Mouse (Mus musculus): Measurements from ENCODE around the gene Vti1a. TPM values are rescaled to one million over a fixed set of nuclear protein-coding genes. Genes with fewer than 3 reads are reported as not detected.

Vti1a gene
- polyA plus RNA-seq, 1 experiment from 2014 or later, result 15.4 TPM

DNA sequence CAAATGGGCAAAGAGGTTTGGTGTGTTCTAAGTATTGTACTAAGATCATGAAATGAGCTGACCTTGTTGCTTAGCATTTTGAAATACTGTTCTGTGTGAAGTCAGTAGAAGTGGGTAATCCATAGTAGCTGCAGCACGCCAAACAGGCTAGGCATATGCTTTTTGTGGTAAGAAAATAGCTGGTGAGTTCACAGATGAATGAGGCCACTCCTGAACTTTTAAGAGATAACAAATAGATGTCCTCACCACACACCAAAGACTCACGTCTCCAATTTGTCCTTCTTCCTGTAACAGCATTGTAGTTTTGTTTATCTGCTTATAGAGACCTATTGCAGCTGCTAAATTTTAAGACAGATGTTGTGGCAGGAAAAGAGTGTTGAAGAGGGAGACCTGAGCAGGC, 62.8 kb downstream of the Vti1a start:
- no peak overlapping the region for H3K27ac ChIP-seq (replicated peaks in 1 of 2; ENCODE audit: control insufficient read depth in 1 of 2, insufficient read depth in 1 of 2, low read depth in 2 of 2, low read length in 2 of 2)
- no peaks in the 10 kb centered on the region for H3K9me3 ChIP-seq (ENCODE audit: control insufficient read depth, low read length)
- 48% methylated on average over 2 of the region's 2 CpGs for WGBS
- H3K4me3 ChIP-seq (ENCODE audit: control insufficient read depth in 1 of 2, insufficient read depth in 1 of 2, low read depth in 1 of 2, low read length in 2 of 2), result no peak overlapping the region
- no peaks in the 10 kb centered on the region for H3K36me3 ChIP-seq (ENCODE audit: control insufficient read depth, insufficient read depth, low read length)
- no peaks in the 10 kb centered on the region for H3K27me3 ChIP-seq (ENCODE audit: control insufficient read depth, insufficient read depth, low read length)
- ATAC-seq (ENCODE audit: insufficient number of reproducible peaks, insufficient read depth, low FRiP score, low read depth), result no peak
- no peak overlapping the region for H3K9ac ChIP-seq (ENCODE audit: low read length)
- H3K4me2 ChIP-seq (ENCODE audit: low read length), result no peak overlapping the region
- H3K4me1 ChIP-seq (ENCODE audit: control insufficient read depth in 2 of 2, insufficient read depth in 2 of 2, low read length in 2 of 2), result no peaks in the 10 kb centered on the region

DNA sequence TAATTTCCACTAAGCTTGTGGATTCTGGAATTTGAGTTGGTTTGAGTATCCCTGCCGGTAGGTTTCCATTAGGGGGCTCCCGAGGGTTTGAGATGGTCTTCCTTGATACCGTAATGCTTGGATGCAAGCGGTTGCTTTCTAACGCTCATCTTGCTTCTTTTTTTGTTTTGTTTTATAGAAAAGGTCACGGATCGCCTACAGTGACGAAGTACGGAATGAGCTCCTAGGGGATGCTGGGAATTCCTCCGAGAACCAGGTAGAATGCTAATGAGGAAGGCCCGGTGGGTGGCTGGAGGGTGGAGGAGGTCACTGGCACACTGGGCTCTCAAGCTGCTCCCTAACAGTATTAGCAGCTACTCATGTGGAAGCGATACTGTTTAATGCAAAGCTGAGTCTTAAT, 64.7 kb downstream of the Vti1a start:
- H3K4me2 ChIP-seq (ENCODE audit: low read length), result no peak overlapping the region
- H3K4me1 ChIP-seq (ENCODE audit: control insufficient read depth in 2 of 2, insufficient read depth in 2 of 2, low read length in 2 of 2), result no peaks in the 10 kb centered on the region
- no peak for ATAC-seq (ENCODE audit: insufficient number of reproducible peaks, insufficient read depth, low FRiP score, low read depth)
- H3K9ac ChIP-seq (ENCODE audit: low read length), result no peak overlapping the region
- H3K9me3 ChIP-seq (ENCODE audit: control insufficient read depth, low read length), result no peaks in the 10 kb centered on the region
- H3K27me3 ChIP-seq (ENCODE audit: control insufficient read depth, insufficient read depth, low read length), result no peaks in the 10 kb centered on the region
- H3K27ac ChIP-seq (replicated peaks in 1 of 2; ENCODE audit: control insufficient read depth in 1 of 2, insufficient read depth in 1 of 2, low read depth in 2 of 2, low read length in 2 of 2), result no peak overlapping the region
- no peak overlapping the region for H3K4me3 ChIP-seq (ENCODE audit: control insufficient read depth in 1 of 2, insufficient read depth in 1 of 2, low read depth in 1 of 2, low read length in 2 of 2)
- 34% methylated on average over 12 of the region's 12 CpGs for WGBS
- H3K36me3 ChIP-seq (ENCODE audit: control insufficient read depth, insufficient read depth, low read length), result no peaks in the 10 kb centered on the region

DNA sequence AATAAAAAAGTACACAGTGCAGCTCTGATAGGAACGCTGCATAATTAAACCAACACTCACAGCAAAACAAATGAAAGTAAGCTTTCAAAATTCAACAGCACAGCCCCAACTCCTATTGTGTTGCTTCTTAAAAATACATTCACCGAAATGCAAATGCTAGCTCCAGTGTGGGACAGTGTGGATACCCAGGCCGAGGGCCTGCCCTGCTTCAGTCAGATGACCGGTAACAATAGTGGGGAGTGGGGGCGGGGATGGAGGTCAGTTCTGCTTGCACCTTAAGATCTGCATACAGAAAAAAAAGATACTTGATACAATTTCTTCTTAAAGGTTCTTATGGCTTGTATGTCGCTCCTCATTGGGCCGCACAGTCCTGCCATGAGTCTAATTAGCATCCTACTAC, 65.2 kb downstream of the Vti1a start:
- WGBS, result 85% methylated on average over 7 of the region's 7 CpGs
- Histone ChIP-seq H3K4me1 (ENCODE audit: control insufficient read depth in 2 of 2, insufficient read depth in 2 of 2, low read length in 2 of 2) (no peaks in the 10 kb centered on the region), H3K27ac (replicated peaks in 1 of 2; ENCODE audit: control insufficient read depth in 1 of 2, insufficient read depth in 1 of 2, low read depth in 2 of 2, low read length in 2 of 2) (no peak overlapping the region), H3K4me2 (ENCODE audit: low read length) (no peak overlapping the region), H3K4me3 (ENCODE audit: control insufficient read depth in 1 of 2, insufficient read depth in 1 of 2, low read depth in 1 of 2, low read length in 2 of 2) (no peak overlapping the region), H3K27me3 (ENCODE audit: control insufficient read depth, insufficient read depth, low read length) (no peaks in the 10 kb centered on the region), H3K9me3 (ENCODE audit: control insufficient read depth, low read length) (no peaks in the 10 kb centered on the region), H3K36me3 (ENCODE audit: control insufficient read depth, insufficient read depth, low read length) (no peaks in the 10 kb centered on the region), H3K9ac (ENCODE audit: low read length) (no peak overlapping the region)
- ATAC-seq (ENCODE audit: insufficient number of reproducible peaks, insufficient read depth, low FRiP score, low read depth), result no peak

DNA sequence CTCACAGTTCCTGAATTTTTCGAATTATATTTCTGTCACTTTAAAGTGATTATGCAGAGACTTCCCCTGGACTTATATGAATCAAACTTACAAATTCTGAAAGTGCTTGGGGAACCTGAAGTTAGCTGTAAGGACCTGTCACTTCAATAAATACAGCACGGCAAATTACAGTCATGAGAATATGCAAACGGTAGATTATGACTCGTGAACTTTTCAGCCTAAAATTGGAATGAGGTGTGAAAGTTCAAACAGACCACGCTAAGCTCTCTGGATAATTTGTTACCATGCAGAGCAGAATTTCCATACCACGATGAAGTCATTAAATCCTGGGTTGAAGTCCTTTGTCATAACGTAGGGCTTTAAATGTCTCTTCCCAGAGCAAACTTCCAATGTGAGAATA, 66.7 kb downstream of the Vti1a start:
- no peak overlapping the region for H3K4me3 ChIP-seq (ENCODE audit: control insufficient read depth in 1 of 2, insufficient read depth in 1 of 2, low read depth in 1 of 2, low read length in 2 of 2)
- H3K27me3 ChIP-seq (ENCODE audit: control insufficient read depth, insufficient read depth, low read length), result no peaks in the 10 kb centered on the region
- no peak for ATAC-seq (ENCODE audit: insufficient number of reproducible peaks, insufficient read depth, low FRiP score, low read depth)
- H3K4me1 ChIP-seq (ENCODE audit: control insufficient read depth in 2 of 2, insufficient read depth in 2 of 2, low read length in 2 of 2), result no peaks in the 10 kb centered on the region
- 87% methylated on average over 7 of the region's 7 CpGs for WGBS
- H3K9me3 ChIP-seq (ENCODE audit: control insufficient read depth, low read length), result no peaks in the 10 kb centered on the region
- no peaks in the 10 kb centered on the region for H3K36me3 ChIP-seq (ENCODE audit: control insufficient read depth, insufficient read depth, low read length)
- no peak overlapping the region for H3K9ac ChIP-seq (ENCODE audit: low read length)
- H3K27ac ChIP-seq (replicated peaks in 1 of 2; ENCODE audit: control insufficient read depth in 1 of 2, insufficient read depth in 1 of 2, low read depth in 2 of 2, low read length in 2 of 2), result no peak overlapping the region
- H3K4me2 ChIP-seq (ENCODE audit: low read length), result no peak overlapping the region

DNA sequence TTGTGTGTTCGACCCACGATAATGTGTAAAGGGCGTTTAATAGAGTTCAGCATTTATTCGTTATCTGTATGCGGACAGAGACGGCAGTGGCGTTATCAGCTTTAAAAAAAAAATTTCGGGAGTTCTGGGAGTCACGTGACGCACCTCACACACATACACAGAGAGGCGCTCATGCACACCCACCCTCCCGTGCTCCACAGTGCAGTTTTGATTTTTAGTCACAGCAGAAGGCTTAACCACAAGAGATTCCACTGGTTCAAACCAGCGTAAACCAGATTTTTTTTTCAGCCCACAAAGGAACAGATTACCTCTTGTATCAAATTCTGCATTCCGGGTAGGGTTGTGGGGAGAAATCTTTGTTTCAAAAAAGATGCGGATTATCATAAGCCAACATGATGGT, 68.5 kb downstream of the Vti1a start:
- ATAC-seq (ENCODE audit: insufficient number of reproducible peaks, insufficient read depth, low FRiP score, low read depth), result no peak
- Histone ChIP-seq H3K36me3 (ENCODE audit: control insufficient read depth, insufficient read depth, low read length) (no peaks in the 10 kb centered on the region), H3K4me3 (ENCODE audit: control insufficient read depth in 1 of 2, insufficient read depth in 1 of 2, low read depth in 1 of 2, low read length in 2 of 2) (no peak overlapping the region), H3K9ac (ENCODE audit: low read length) (no peak overlapping the region), H3K4me2 (ENCODE audit: low read length) (no peak overlapping the region), H3K27ac (replicated peaks in 1 of 2; ENCODE audit: control insufficient read depth in 1 of 2, insufficient read depth in 1 of 2, low read depth in 2 of 2, low read length in 2 of 2) (no peak overlapping the region), H3K4me1 (ENCODE audit: control insufficient read depth in 2 of 2, insufficient read depth in 2 of 2, low read length in 2 of 2) (no peaks in the 10 kb centered on the region), H3K9me3 (ENCODE audit: control insufficient read depth, low read length) (no peaks in the 10 kb centered on the region), H3K27me3 (ENCODE audit: control insufficient read depth, insufficient read depth, low read length) (no peaks in the 10 kb centered on the region)
- 87% methylated on average over 15 of the region's 15 CpGs for WGBS

DNA sequence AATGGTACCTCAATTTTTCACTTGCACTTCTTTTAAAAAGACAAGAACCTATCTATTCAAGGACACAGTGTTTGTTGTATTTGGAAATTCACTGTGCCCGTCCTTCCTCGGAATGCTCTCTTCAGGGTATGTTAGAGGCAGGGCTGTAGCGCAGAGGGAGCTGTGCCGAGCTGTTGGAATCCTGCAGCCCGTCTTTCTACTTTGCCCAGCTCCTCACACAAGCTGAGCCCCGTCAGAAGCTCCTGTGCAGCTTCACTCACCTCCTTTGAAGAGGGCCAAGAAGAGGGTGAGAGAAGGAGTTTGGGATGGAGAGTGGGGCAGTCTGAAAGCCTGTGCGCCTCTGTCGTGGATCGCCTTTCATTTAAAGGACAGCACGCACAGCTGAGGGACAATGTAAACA, 72.9 kb downstream of the Vti1a start:
- H3K27me3 ChIP-seq (ENCODE audit: control insufficient read depth, insufficient read depth, low read length), result no peaks in the 10 kb centered on the region
- no peak overlapping the region for H3K9ac ChIP-seq (ENCODE audit: low read length)
- WGBS, result 61% methylated on average over 10 of the region's 10 CpGs
- H3K4me2 ChIP-seq (ENCODE audit: low read length), result no peak overlapping the region
- no peaks in the 10 kb centered on the region for H3K9me3 ChIP-seq (ENCODE audit: control insufficient read depth, low read length)
- H3K4me1 ChIP-seq (ENCODE audit: control insufficient read depth in 2 of 2, insufficient read depth in 2 of 2, low read length in 2 of 2), result no peaks in the 10 kb centered on the region
- no peak for ATAC-seq (ENCODE audit: insufficient number of reproducible peaks, insufficient read depth, low FRiP score, low read depth)
- H3K4me3 ChIP-seq (ENCODE audit: control insufficient read depth in 1 of 2, insufficient read depth in 1 of 2, low read depth in 1 of 2, low read length in 2 of 2), result no peak overlapping the region
- H3K36me3 ChIP-seq (ENCODE audit: control insufficient read depth, insufficient read depth, low read length), result no peaks in the 10 kb centered on the region
- H3K27ac ChIP-seq (replicated peaks in 1 of 2; ENCODE audit: control insufficient read depth in 1 of 2, insufficient read depth in 1 of 2, low read depth in 2 of 2, low read length in 2 of 2), result no peak overlapping the region

DNA sequence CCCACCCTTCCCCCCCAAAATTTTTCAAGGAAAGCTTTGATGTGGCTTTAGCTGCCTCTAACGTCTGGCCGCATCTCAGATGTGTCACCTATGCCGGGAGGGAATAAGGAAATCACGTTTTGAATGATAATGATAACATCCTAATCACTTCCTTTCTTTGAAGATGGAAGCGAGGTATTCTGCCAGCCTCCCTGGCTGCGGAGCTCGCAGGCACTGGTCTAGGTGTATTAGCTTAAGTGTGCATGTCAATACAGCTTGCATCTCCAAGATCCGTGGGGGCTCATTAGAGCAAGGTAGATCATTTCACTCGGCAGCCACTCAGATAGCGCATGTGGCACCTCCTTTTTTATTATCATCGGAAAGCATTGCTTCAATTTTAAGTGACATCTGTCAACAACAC, 74.2 kb downstream of the Vti1a start:
- H3K9me3 ChIP-seq (ENCODE audit: control insufficient read depth, low read length), result no peaks in the 10 kb centered on the region
- no peak overlapping the region for H3K27ac ChIP-seq (replicated peaks in 1 of 2; ENCODE audit: control insufficient read depth in 1 of 2, insufficient read depth in 1 of 2, low read depth in 2 of 2, low read length in 2 of 2)
- H3K36me3 ChIP-seq (ENCODE audit: control insufficient read depth, insufficient read depth, low read length), result no peaks in the 10 kb centered on the region
- H3K4me1 ChIP-seq (ENCODE audit: control insufficient read depth in 2 of 2, insufficient read depth in 2 of 2, low read length in 2 of 2), result no peaks in the 10 kb centered on the region
- H3K27me3 ChIP-seq (ENCODE audit: control insufficient read depth, insufficient read depth, low read length), result no peaks in the 10 kb centered on the region
- ATAC-seq (ENCODE audit: insufficient number of reproducible peaks, insufficient read depth, low FRiP score, low read depth), result no peak
- H3K9ac ChIP-seq (ENCODE audit: low read length), result no peak overlapping the region
- no peak overlapping the region for H3K4me3 ChIP-seq (ENCODE audit: control insufficient read depth in 1 of 2, insufficient read depth in 1 of 2, low read depth in 1 of 2, low read length in 2 of 2)
- WGBS, result 66% methylated on average over 11 of the region's 11 CpGs
- no peak overlapping the region for H3K4me2 ChIP-seq (ENCODE audit: low read length)

DNA sequence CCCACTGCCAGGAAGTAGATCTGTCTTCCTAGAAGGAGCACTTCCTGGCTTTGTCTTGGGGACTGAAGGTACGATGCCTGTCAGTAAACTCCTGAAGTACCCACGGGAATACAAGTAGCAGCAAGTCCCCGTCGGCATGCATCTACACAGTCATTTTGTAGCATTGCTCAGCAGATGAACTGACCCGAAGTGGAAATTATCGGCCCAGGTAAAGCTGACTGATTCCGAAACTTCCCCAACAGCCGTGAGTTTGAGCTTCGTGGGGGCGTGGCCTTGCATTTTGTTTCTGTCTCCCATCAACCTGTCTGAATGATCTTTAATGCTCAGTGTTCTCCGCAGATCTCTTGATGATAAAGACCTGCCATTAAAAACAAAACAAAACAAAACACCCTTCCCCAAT, 85.5 kb downstream of the Vti1a start:
- ATAC-seq (ENCODE audit: insufficient number of reproducible peaks, insufficient read depth, low FRiP score, low read depth), result no peak
- WGBS, result 72% methylated on average over 11 of the region's 11 CpGs
- H3K4me2 ChIP-seq (ENCODE audit: low read length), result no peak overlapping the region

More for the DNA sequence above, 85.5 kb downstream of the Vti1a start:
- H3K27ac ChIP-seq (replicated peaks in 1 of 2; ENCODE audit: control insufficient read depth in 1 of 2, insufficient read depth in 1 of 2, low read depth in 2 of 2, low read length in 2 of 2), result no peak overlapping the region
- H3K9me3 ChIP-seq (ENCODE audit: control insufficient read depth, low read length), result no peaks in the 10 kb centered on the region
- no peak overlapping the region for H3K9ac ChIP-seq (ENCODE audit: low read length)
- H3K36me3 ChIP-seq (ENCODE audit: control insufficient read depth, insufficient read depth, low read length), result no peaks in the 10 kb centered on the region
- no peaks in the 10 kb centered on the region for H3K27me3 ChIP-seq (ENCODE audit: control insufficient read depth, insufficient read depth, low read length)
- H3K4me1 ChIP-seq (ENCODE audit: control insufficient read depth in 2 of 2, insufficient read depth in 2 of 2, low read length in 2 of 2), result no peaks in the 10 kb centered on the region
- H3K4me3 ChIP-seq (ENCODE audit: control insufficient read depth in 1 of 2, insufficient read depth in 1 of 2, low read depth in 1 of 2, low read length in 2 of 2), result no peak overlapping the region
